Mouse (Mus musculus) G1E (cell line): ENCODE results near the gene Qrfp.

Source experiments
- CTCF ChIP-seq: IDR thresholded peaks from 2 replicates; pipeline ENCODE4 v1.5.1; 2012; ENCODE audit warnings: low read depth, low read length, inconsistent platforms, mixed read lengths
- GATA1 ChIP-seq: IDR thresholded peaks from 2 replicates; pipeline ENCODE4 v1.6.1; 2012; ENCODE audit warnings: borderline replicate concordance, low read length, inconsistent platforms, mixed read lengths
- GATA2 ChIP-seq: IDR thresholded peaks from 2 replicates; pipeline ENCODE4 v1.6.1; 2012; ENCODE audit warnings: low read depth, low read length, inconsistent platforms, borderline replicate concordance
- POLR2AphosphoS5 ChIP-seq: IDR thresholded peaks from 2 replicates; pipeline ENCODE4 v1.6.1; 2012; ENCODE audit warnings: low read depth, low read length, inconsistent platforms; ENCODE audit not compliant: insufficient replicate concordance
- TAL1 ChIP-seq: conservative IDR thresholded peaks from 2 replicates; pipeline ENCODE4 v1.6.1; 2012; ENCODE audit warnings: low read depth, low read length, inconsistent platforms, mixed read lengths

DNA sequence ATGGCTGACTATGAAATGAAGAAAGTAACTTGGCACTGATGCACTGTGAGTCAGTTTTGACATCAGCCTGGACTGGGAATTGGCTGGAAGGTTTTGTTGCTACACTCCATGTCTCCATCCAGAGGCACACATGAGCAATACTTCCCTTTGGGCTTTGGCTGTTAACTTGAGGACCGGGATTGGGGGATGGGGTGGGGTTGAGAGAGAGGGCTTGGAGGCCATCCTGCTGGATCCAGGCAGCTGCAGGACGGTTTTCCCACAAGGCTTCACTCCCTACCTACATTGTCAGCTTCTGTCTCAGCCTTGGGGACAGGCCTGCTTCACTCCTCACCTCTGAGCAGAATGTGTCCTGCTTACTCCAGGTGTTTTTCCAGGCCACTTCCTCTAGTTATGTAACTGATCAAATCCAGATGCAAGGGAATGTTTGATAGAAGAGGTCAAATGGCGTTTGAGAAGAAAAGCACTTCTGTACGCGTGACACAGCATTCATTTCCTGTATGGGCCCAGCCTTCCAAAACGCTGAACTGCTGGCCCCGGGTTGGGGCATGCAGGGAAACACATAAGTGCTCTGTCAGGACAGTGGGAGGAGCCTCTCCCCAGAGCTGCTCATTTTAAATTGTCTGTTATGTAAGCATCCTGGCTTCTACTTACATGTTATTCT, 39.5 kb downstream of the Qrfp start:
- TF ChIP-seq CTCF, result no peak
- TF ChIP-seq POLR2AphosphoS5, result no peak
- TF ChIP-seq GATA1, result no peak
- no peak for TF ChIP-seq TAL1
- TF ChIP-seq GATA2, result no peak
